Mouse (Mus musculus) intestine, embryonic 16.5 days (tissue): ENCODE data around the gene Plekhm2. TPM values are rescaled to one million over a fixed set of nuclear protein-coding genes. Genes with fewer than 3 reads are reported as not detected.

Source experiments
- ATAC-seq: fragments of 200-750 bp; cut with Nextera tagmentation; 2 replicates; pipeline ENCODE4 v1.8.0; 2017; ENCODE audit warnings: moderate TSS enrichment, moderate library complexity
- H3K27ac ChIP-seq: fragments of 300-500 bp; sonication (generic); 2 replicates; pipeline ENCODE4 v1.5.1; 2014; ENCODE audit warnings: mild to moderate bottlenecking, low read length
- H3K27me3 ChIP-seq: fragments of 300-500 bp; sonication (generic); replicated peaks from 2 replicates; pipeline ENCODE4 v1.6.1; 2014; ENCODE audit warnings: low read length, control low read depth, mixed read lengths; ENCODE audit not compliant: control insufficient read depth, insufficient read depth
- H3K36me3 ChIP-seq: fragments of 300-500 bp; sonication (generic); 2 replicates; pipeline ENCODE4 v1.6.1; 2014; ENCODE audit warnings: low read length, control low read depth; ENCODE audit not compliant: control insufficient read depth, insufficient read depth
- H3K4me1 ChIP-seq: fragments of 300-500 bp; sonication (generic); 2 replicates; pipeline ENCODE4 v1.6.1; 2014; ENCODE audit warnings: low read length, control low read depth, mixed read lengths; ENCODE audit not compliant: control insufficient read depth, insufficient read depth
- H3K4me2 ChIP-seq: fragments of 300-500 bp; sonication (generic); 2 replicates; pipeline ENCODE4 v1.6.1; 2014; ENCODE audit warnings: low read depth, low read length, control low read depth
- H3K4me3 ChIP-seq: fragments of 300-500 bp; sonication (generic); 2 replicates; pipeline ENCODE4 v1.5.1; 2014; ENCODE audit warnings: mild to moderate bottlenecking, low read length
- H3K9ac ChIP-seq: fragments of 300-500 bp; sonication (generic); 2 replicates; pipeline ENCODE4 v1.6.1; 2014; ENCODE audit warnings: low read depth, low read length
- H3K9me3 ChIP-seq: fragments of 300-500 bp; sonication (generic); 2 replicates; pipeline ENCODE4 v1.6.1; 2016; ENCODE audit warnings: low read length, control low read depth; ENCODE audit not compliant: control insufficient read depth
- WGBS: fragments of 180-500 bp; shearing (Covaris S2); extraction: QIAGEN DNeasy Blood & Tissue Kit; methylation state at CpG from one replicate; pipeline ENCODE4 v1.1.7; 2014; 5-methylcytosine and 5-hydroxymethylcytosine counted together
- polyA plus RNA-seq: library from polyadenylated mRNA; unstranded; fragments of >200 nt; fragmentation: Nextera tagmentation; extraction: Ambion mirVana; gene quantifications from 2 replicates; pipeline ENCODE4 v1.2.1, GENCODE M21; 2015

Gene Plekhm2
- polyA plus RNA-seq, 1 experiment from 2014 or later = 5.5 TPM

GRCm38 (mm10) chr4:141654509-141654908, 10.2 kb downstream of the Plekhm2 start:
- Histone ChIP-seq H3K9ac (no peak overlapping the region), H3K36me3 (no peaks in the 10 kb centered on the region), H3K9me3 (no peaks in the 10 kb centered on the region), H3K4me3 (no peak overlapping the region), H3K4me1 (no peaks in the 10 kb centered on the region), H3K4me2 (no peak overlapping the region), H3K27me3 (no peaks in the 10 kb centered on the region), H3K27ac (no peak overlapping the region)
- ATAC-seq = no peak
- 91% methylated on average over 6 of the region's 6 CpGs for WGBS

GRCm38 (mm10) chr4:141653813-141654212, 10.9 kb downstream of the Plekhm2 start:
- H3K9ac ChIP-seq = no peak overlapping the region
- no peak overlapping the region for H3K4me3 ChIP-seq
- H3K4me2 ChIP-seq = no peak overlapping the region
- H3K4me1 ChIP-seq = no peaks in the 10 kb centered on the region
- H3K36me3 ChIP-seq = no peaks in the 10 kb centered on the region
- H3K9me3 ChIP-seq = no peaks in the 10 kb centered on the region
- ATAC-seq = no peak
- H3K27ac ChIP-seq = no peak overlapping the region
- H3K27me3 ChIP-seq = no peaks in the 10 kb centered on the region
- 91% methylated on average over 13 of the region's 13 CpGs for WGBS

GRCm38 (mm10) chr4:141653044-141653443, 11.7 kb downstream of the Plekhm2 start:
- no peak overlapping the region for H3K4me3 ChIP-seq
- 90% methylated on average over 8 of the region's 8 CpGs for WGBS
- no peak overlapping the region for H3K4me2 ChIP-seq
- no peak for ATAC-seq
- H3K27me3 ChIP-seq = no peaks in the 10 kb centered on the region
- H3K27ac ChIP-seq = no peak overlapping the region
- no peaks in the 10 kb centered on the region for H3K36me3 ChIP-seq
- H3K4me1 ChIP-seq = no peaks in the 10 kb centered on the region
- H3K9me3 ChIP-seq = no peaks in the 10 kb centered on the region
- no peak overlapping the region for H3K9ac ChIP-seq

GRCm38 (mm10) chr4:141651944-141652343, 12.8 kb downstream of the Plekhm2 start:
- Histone ChIP-seq H3K27ac (no peak overlapping the region), H3K9me3 (no peaks in the 10 kb centered on the region), H3K9ac (no peak overlapping the region), H3K4me2 (no peak overlapping the region), H3K36me3 (no peaks in the 10 kb centered on the region), H3K4me1 (no peaks in the 10 kb centered on the region), H3K4me3 (no peak overlapping the region), H3K27me3 (no peaks in the 10 kb centered on the region)
- ATAC-seq = peak; percentile 3; the same call in 1 of the 2 replicates
- WGBS = 83% methylated on average over 10 of the region's 10 CpGs

DNA sequence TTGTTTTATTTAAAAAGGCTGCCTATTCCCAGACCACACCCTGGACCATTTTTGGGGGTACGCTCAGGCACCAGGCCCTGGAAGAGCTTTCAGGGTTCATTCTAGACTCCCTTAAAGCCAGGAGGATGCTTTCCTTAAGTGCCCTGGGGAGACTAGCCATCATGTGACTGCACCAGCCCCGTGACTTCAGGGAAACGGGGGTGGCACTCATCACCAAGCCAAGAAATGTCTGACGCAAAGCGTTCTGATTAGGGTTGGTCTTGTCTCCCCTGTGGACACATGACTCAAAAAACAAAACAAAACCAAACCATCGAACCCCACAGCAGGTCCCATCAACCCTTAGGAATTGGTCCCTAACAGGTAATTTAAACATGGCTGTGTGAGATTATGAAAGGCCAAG, 13.4 kb downstream of the Plekhm2 start:
- H3K9me3 ChIP-seq = no peaks in the 10 kb centered on the region
- H3K9ac ChIP-seq = no peak overlapping the region
- H3K27me3 ChIP-seq = no peaks in the 10 kb centered on the region
- ATAC-seq = no peak
- H3K4me1 ChIP-seq = no peaks in the 10 kb centered on the region
- no peak overlapping the region for H3K4me3 ChIP-seq
- no peaks in the 10 kb centered on the region for H3K36me3 ChIP-seq
- H3K4me2 ChIP-seq = no peak overlapping the region
- WGBS = 91% methylated on average over 6 of the region's 6 CpGs
- no peak overlapping the region for H3K27ac ChIP-seq

DNA sequence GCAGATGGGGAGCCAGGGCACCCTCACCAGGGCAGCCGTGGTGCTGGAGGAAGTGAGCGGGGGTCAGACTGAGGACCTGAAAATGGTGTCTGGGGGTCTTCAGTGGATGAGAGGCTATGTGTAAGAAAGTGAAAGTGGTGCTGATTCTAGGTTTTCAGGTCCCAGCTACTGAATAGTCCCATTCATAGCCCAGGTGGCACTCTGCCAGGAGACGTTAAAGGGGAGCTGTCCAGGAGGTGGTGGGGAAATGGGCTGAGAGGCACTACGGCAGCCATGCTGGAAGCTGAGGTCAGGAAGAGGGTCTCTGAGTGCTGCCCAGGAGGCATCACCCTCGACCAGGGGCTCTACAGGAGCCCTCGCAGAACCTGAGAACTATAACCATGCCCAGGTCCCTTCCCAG, 15.5 kb downstream of the Plekhm2 start:
- WGBS = 76% methylated on average over 6 of the region's 6 CpGs
- Histone ChIP-seq H3K27ac (no peak overlapping the region), H3K9me3 (no peaks in the 10 kb centered on the region), H3K36me3 (no peaks in the 10 kb centered on the region), H3K27me3 (no peaks in the 10 kb centered on the region), H3K4me2 (no peak overlapping the region), H3K4me3 (no peak overlapping the region), H3K9ac (no peak overlapping the region), H3K4me1 (peaks cover 1% of the 10 kb centered on the region; the same call in 1 of the 2 replicates)
- ATAC-seq = no peak

GRCm38 (mm10) chr4:141648262-141648661, 16.4 kb downstream of the Plekhm2 start:
- ATAC-seq = no peak
- Histone ChIP-seq H3K4me1 (peaks cover 11% of the 10 kb centered on the region), H3K4me2 (no peak overlapping the region), H3K4me3 (no peak overlapping the region), H3K9me3 (no peaks in the 10 kb centered on the region), H3K36me3 (no peaks in the 10 kb centered on the region), H3K9ac (no peak overlapping the region), H3K27ac (no peak overlapping the region), H3K27me3 (no peaks in the 10 kb centered on the region)
- 91% methylated on average over 5 of the region's 5 CpGs for WGBS

DNA sequence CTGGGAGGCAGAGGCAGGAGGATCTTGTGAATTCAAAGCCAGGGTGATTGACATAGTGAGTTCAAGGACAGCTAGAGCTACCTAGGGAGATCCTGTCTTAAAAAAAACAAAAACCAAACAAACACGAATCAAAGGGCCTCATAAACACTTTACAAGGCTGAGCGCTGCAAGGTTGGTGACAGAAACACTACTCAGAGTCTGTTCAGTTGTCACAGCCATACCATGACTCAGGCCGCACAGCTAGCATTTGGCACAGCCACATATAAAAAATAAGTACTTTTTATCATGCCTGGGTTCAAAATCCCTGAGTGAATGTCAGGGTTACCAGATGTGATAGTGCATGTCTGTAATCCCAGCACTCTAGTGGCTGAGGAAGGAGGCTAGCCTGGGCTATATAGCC, 17.5 kb downstream of the Plekhm2 start:
- Histone ChIP-seq H3K27ac (no peak overlapping the region), H3K27me3 (no peaks in the 10 kb centered on the region), H3K4me2 (no peak overlapping the region), H3K9me3 (no peaks in the 10 kb centered on the region), H3K9ac (no peak overlapping the region), H3K36me3 (no peaks in the 10 kb centered on the region), H3K4me1 (peaks cover 19% of the 10 kb centered on the region), H3K4me3 (no peak overlapping the region)
- 87% methylated on average over 3 of the region's 3 CpGs for WGBS
- ATAC-seq = no peak

DNA sequence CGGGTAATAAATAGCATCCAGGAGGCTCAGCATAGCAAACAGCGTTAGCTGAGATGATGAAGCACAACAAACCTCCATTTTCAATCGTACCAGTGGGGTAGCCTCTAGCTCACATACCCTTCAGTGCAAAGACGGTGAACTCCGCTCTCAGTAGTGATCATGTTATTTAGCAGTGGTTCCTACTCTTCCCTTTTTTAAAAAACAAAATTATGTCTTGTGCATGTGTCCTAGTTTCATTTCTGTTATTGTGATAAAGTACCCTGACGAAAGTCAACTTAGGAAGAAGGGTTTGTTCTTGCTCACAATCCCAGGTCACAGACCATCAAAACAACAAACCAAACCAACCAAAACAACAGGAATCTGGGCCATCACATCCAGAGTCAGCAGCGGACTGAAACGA, 18.7 kb downstream of the Plekhm2 start:
- no peaks in the 10 kb centered on the region for H3K27me3 ChIP-seq
- H3K9me3 ChIP-seq = no peaks in the 10 kb centered on the region
- no peak overlapping the region for H3K27ac ChIP-seq
- no peak overlapping the region for H3K4me2 ChIP-seq
- 91% methylated on average over 8 of the region's 8 CpGs for WGBS
- no peak for ATAC-seq
- H3K9ac ChIP-seq = no peak overlapping the region
- no peak overlapping the region for H3K4me3 ChIP-seq
- H3K4me1 ChIP-seq = peaks cover 26% of the 10 kb centered on the region
- H3K36me3 ChIP-seq = no peaks in the 10 kb centered on the region

- H3K4me3 ChIP-seq = no peak overlapping the region
- H3K9ac ChIP-seq = no peak overlapping the region
- H3K36me3 ChIP-seq = no peaks in the 10 kb centered on the region
- no peaks in the 10 kb centered on the region for H3K9me3 ChIP-seq
- H3K4me2 ChIP-seq = no peak overlapping the region
- 47% methylated on average over 7 of the region's 7 CpGs for WGBS
- H3K4me1 ChIP-seq = peaks cover 26% of the 10 kb centered on the region
- ATAC-seq = peak; percentile 42
- peak overlapping the region; percentile 51 for H3K27ac ChIP-seq
- H3K27me3 ChIP-seq = no peaks in the 10 kb centered on the region
Measured at GRCm38 (mm10) chr4:141643118-141643855, 21.4 kb downstream of the Plekhm2 start.
